9 mouse cellular contexts compared by ENCODE assay signal in genomic region chr9:118476211-118476765, GRCm38 (mm10). TPM values are rescaled to one million over a fixed set of nuclear protein-coding genes. Genes with fewer than 3 reads are reported as not detected.
DNase-seq lines count a peak whose midpoint lies in the region; ATAC-seq and TF ChIP-seq lines count a peak whose summit lies in the region.
"Had no signal": no experiment of that assay in that cellular context is flagged by ENCODE, and none has a peak within 500 bp of the region (broad histone marks: within the 10 kb centered on the region; RNA-seq: fewer than 3 reads in every experiment).

No protein-coding gene starts in this region.

- peak overlapping the region; percentile 53 for H3K4me2 ChIP-seq in hindbrain, postnatal 0 days (ENCODE audit: low read depth, low read length)

- WGBS in embryonic facial prominence, embryonic 10.5 days, result under 1% methylated on average over 22 of the region's 22 CpGs
- 1% methylated on average over 22 of the region's 22 CpGs for WGBS in hindbrain, postnatal 0 days

- no peak for ATAC-seq in hindbrain, postnatal 0 days

- peak overlapping the region; percentile 38 for H3K4me3 ChIP-seq in embryonic facial prominence, embryonic 10.5 days
- peak overlapping the region; percentile 44 for H3K4me3 ChIP-seq in hindbrain, postnatal 0 days (ENCODE audit: low read length)

- intact Hi-C loops in left cerebral cortex, postnatal 4 days (cut with DNase I), result no loop called here

- H3K9me3 ChIP-seq in embryonic facial prominence, embryonic 10.5 days, result no peaks in the 10 kb centered on the region
- no peaks in the 10 kb centered on the region for H3K9me3 ChIP-seq in hindbrain, postnatal 0 days (ENCODE audit: low read length)

- H3K9ac ChIP-seq in hindbrain, postnatal 0 days (replicated peaks; ENCODE audit: low read length), result no peak overlapping the region

- H3K27ac ChIP-seq in embryonic facial prominence, embryonic 10.5 days (replicated peaks), result no peak overlapping the region
- 0 out of 2 replicates have a peak overlapping the region, but pooled peaks have one; percentile 8 for H3K27ac ChIP-seq in hindbrain, postnatal 0 days
- H3K27ac ChIP-seq: macrophage had no signal

- H3K27me3 ChIP-seq in embryonic facial prominence, embryonic 10.5 days (replicated peaks; ENCODE audit: low read depth, poor library complexity, severe bottlenecking), result peaks cover 96% of the 10 kb centered on the region
- H3K27me3 ChIP-seq in hindbrain, postnatal 0 days (ENCODE audit: insufficient read depth, low read length), result peaks cover 57% of the 10 kb centered on the region

- DNase-seq in left cerebral cortex, postnatal 4 days, result peak; percentile 76
- DNase-seq in left cerebral cortex, adult 11 months (ENCODE audit: low spot score), result no peak
- DNase-seq in embryonic facial prominence, embryonic 10.5 days (ENCODE audit: low spot score), result peak; percentile 59
- peak; percentile 48 for DNase-seq in hindbrain, postnatal 0 days (ENCODE audit: low spot score)
- peak; percentile 51 for DNase-seq in retina, embryonic 14.5 days (ENCODE audit: low spot score)
- DNase-seq in embryo, embryonic 9.5 days (ENCODE audit: extremely low spot score), result no peak
- no peak for DNase-seq in T-cell, adult 2 months (ENCODE audit: low spot score)
- DNase-seq in embryo, embryonic 10 days (ENCODE audit: low spot score), result no peak

- 0 out of 2 replicates have a peak, but pooled peaks have one; percentile 10 for TF ChIP-seq CTCF in hindbrain, postnatal 0 days (IDR thresholded peaks at IDR 0.05; ENCODE audit: low read depth)

- H3K36me3 ChIP-seq in embryonic facial prominence, embryonic 10.5 days (replicated peaks), result no peaks in the 10 kb centered on the region
- no peaks in the 10 kb centered on the region for H3K36me3 ChIP-seq in hindbrain, postnatal 0 days (ENCODE audit: insufficient read depth, low read length)

- peaks cover 34% of the 10 kb centered on the region for H3K4me1 ChIP-seq in embryonic facial prominence, embryonic 10.5 days
- H3K4me1 ChIP-seq in hindbrain, postnatal 0 days (ENCODE audit: insufficient read depth, low read length), result no peaks in the 10 kb centered on the region

RNA-seq across cellular contexts. Expression of gene Eomes, which starts 1.7 kb away (rescaled TPM):
- total RNA-seq in left cerebral cortex, postnatal 4 days (2021), result 1 to 10 TPM; 1.2 to 3.2 TPM
- 0.24 and 0.36 TPM in 2 replicates for polyA plus RNA-seq in embryonic facial prominence, embryonic 10.5 days (2016; fragmentation: Nextera tagmentation; extraction: Ambion mirVana)
- 16.2 and 19.4 TPM in 2 replicates for total RNA-seq in hindbrain, postnatal 0 days (2014; rRNA removed)
- 8.6 and 8.9 TPM in 2 replicates for polyA plus RNA-seq in hindbrain, postnatal 0 days (2015; fragmentation: Nextera tagmentation; extraction: Ambion mirVana)
- polyA plus RNA-seq: macrophage had no signal

RNA-seq across cellular contexts. Expression of gene Golga4, which starts 29.8 kb away (rescaled TPM):
- 10 to 100 TPM; 79.6 to 81.9 TPM for total RNA-seq in left cerebral cortex, postnatal 4 days (2021)
- 41.6 and 43.1 TPM in 2 replicates for polyA plus RNA-seq in embryonic facial prominence, embryonic 10.5 days (2016; fragmentation: Nextera tagmentation; extraction: Ambion mirVana)
- total RNA-seq in hindbrain, postnatal 0 days (2014; rRNA removed), result 34.1 and 36.8 TPM in 2 replicates
- 25.8 and 27.2 TPM in 2 replicates for polyA plus RNA-seq in hindbrain, postnatal 0 days (2015; fragmentation: Nextera tagmentation; extraction: Ambion mirVana)

Comparison
In these comparisons a context has a peak if more than half of its experiments do, and no peak if none do; other contexts are left out.
1. DNase-seq: peak in left cerebral cortex, postnatal 4 days (single experiment), embryonic facial prominence, embryonic 10.5 days (single experiment), hindbrain, postnatal 0 days (single experiment) and retina, embryonic 14.5 days (single experiment); none in left cerebral cortex, adult 11 months (single experiment), embryo, embryonic 9.5 days (single experiment), T-cell, adult 2 months (single experiment) and embryo, embryonic 10 days (single experiment).